Mouse (Mus musculus): ENCODE data around the gene Gnptg.

The Gnptg gene

GRCm38 (mm10) chr17:25239695-25240636, at the start of gene Gnptg, which contains the start of gene Tsr3:
Gnptg (minus strand) TSS chr17:25240124.
Tsr3 (plus strand) TSS chr17:25240170.
- DNase-seq: peak; percentile 93

- DNase-seq: peak; percentile 75
Measured at GRCm38 (mm10) chr17:25288842-25289241, 48.9 kb upstream of the Gnptg start.

GRCm38 (mm10) chr17:25285033-25285432, 45.1 kb upstream of the Gnptg start:
- DNase-seq: peak; percentile 94 to 97

GRCm38 (mm10) chr17:25282133-25282532, 42.2 kb upstream of the Gnptg start:
- peak in 1 of 2 experiments; percentile 51 for DNase-seq

- DNase-seq: no peak
Measured at GRCm38 (mm10) chr17:25275833-25276232, 35.9 kb upstream of the Gnptg start.

GRCm38 (mm10) chr17:25274571-25275346, 34.8 kb upstream of the Gnptg start, which contains the start of gene Ube2i:
Ube2i (minus strand) TSS chr17:25274622.
- peak; percentile 79 to 81 for DNase-seq

GRCm38 (mm10) chr17:25273706-25274501, 34.0 kb upstream of the Gnptg start:
- DNase-seq: peak; percentile 94 to 96

- DNase-seq: peak; percentile 91 to 92
Measured at GRCm38 (mm10) chr17:25272951-25273705, 33.2 kb upstream of the Gnptg start.

- DNase-seq: no peak
Measured at GRCm38 (mm10) chr17:25272326-25272725, 32.4 kb upstream of the Gnptg start.

GRCm38 (mm10) chr17:25270795-25271335, 30.9 kb upstream of the Gnptg start:
- DNase-seq: no peak

GRCm38 (mm10) chr17:25264453-25264852, 24.5 kb upstream of the Gnptg start:
- no peak for DNase-seq

- DNase-seq: no peak
Measured at GRCm38 (mm10) chr17:25257804-25258261, 17.9 kb upstream of the Gnptg start.

GRCm38 (mm10) chr17:25256140-25256754, 16.3 kb upstream of the Gnptg start, which contains the start of gene Baiap3:
Baiap3 (minus strand) TSS chr17:25256364.
- no peak for DNase-seq

- no peak for DNase-seq
Measured at GRCm38 (mm10) chr17:25255110-25255509, 15.2 kb upstream of the Gnptg start.

- DNase-seq: peak; percentile 46 to 47
Measured at GRCm38 (mm10) chr17:25253760-25254159, 13.8 kb upstream of the Gnptg start.

- peak in 1 of 2 experiments; percentile 13 for DNase-seq
Measured at GRCm38 (mm10) chr17:25252643-25253042, 12.7 kb upstream of the Gnptg start.

- peak; percentile 91 for DNase-seq
Measured at GRCm38 (mm10) chr17:25250181-25250835, 10.4 kb upstream of the Gnptg start.

GRCm38 (mm10) chr17:25248033-25248750, 8.3 kb upstream of the Gnptg start:
- peak in 1 of 2 experiments; percentile 4 for DNase-seq

GRCm38 (mm10) chr17:25244239-25244638, 4.3 kb upstream of the Gnptg start:
- DNase-seq: no peak
